Mouse (Mus musculus) olfactory bulb, adult 2 months (tissue): Measurements from ENCODE around the gene Caml. TPM values are rescaled to one million over a fixed set of nuclear protein-coding genes. Genes with fewer than 3 reads are reported as not detected.

ENCODE experiments used
- H3K27ac ChIP-seq: fragments of 200-500 bp; 2 replicates; pipeline ENCODE4 v1.5.1; 2012; ENCODE audit warnings: low read depth, low read length; ENCODE audit not compliant: insufficient read depth
- H3K4me1 ChIP-seq: fragments of 200-500 bp; 2 replicates; pipeline ENCODE4 v1.6.1; 2012; ENCODE audit warnings: low read length; ENCODE audit not compliant: control insufficient read depth, insufficient read depth
- H3K4me3 ChIP-seq: fragments of 200-500 bp; 2 replicates; pipeline ENCODE4 v1.5.1; 2012; ENCODE audit warnings: mild to moderate bottlenecking, low read depth, low read length, moderate library complexity; ENCODE audit not compliant: insufficient read depth
- CTCF ChIP-seq: fragments of 200-500 bp; IDR thresholded peaks from 2 replicates; pipeline ENCODE4 v1.5.1; 2012; ENCODE audit warnings: low read depth, mild to moderate bottlenecking, low read length, moderate library complexity; ENCODE audit not compliant: insufficient read depth
- POLR2A ChIP-seq: fragments of 200-500 bp; IDR thresholded peaks from 2 replicates; pipeline ENCODE4 v1.6.1; 2012; ENCODE audit warnings: mild to moderate bottlenecking, low read depth, low read length, moderate library complexity; ENCODE audit not compliant: insufficient read depth
- WGBS: fragments of 180-500 bp; shearing (Covaris S2); methylation state at CpG from one replicate; pipeline ENCODE4 v1.1.7; 2018; 5-methylcytosine and 5-hydroxymethylcytosine counted together
- polyA plus RNA-seq: library from polyadenylated mRNA; stranded (reverse); fragments of >200 nt; gene quantifications from 2 replicates; pipeline ENCODE4 v1.2.4, GENCODE M21; 2012; ENCODE audit warnings: low replicate concordance; ENCODE audit not compliant: missing spikeins, insufficient read depth, insufficient read length

The Caml gene
- polyA plus RNA-seq, 1 experiment: not detected

DNA sequence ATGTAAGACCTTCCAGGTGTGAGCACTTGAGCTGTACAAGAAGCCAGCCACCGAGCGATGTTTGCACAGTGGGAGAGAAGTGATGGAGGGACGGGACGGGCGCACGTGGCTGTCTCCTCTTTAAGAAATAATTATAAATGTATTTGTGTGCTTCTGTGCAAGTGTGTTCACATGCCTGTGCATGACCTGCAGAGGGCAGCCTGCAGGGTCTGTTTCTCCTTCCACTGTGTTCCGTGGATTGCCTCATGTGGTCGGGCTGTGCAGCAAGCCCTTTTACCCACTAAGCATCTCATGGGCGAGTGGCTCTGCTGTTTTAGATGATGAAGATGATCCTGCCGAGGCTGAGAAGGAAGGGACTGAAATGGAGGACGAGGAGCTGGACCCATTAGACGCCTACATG, 27.3 kb downstream of the Caml start:
- Histone ChIP-seq H3K4me1 (no peaks in the 10 kb centered on the region), H3K4me3 (no peak overlapping the region), H3K27ac (no peak overlapping the region)
- WGBS: 79% methylated on average over 12 of the region's 12 CpGs
- TF ChIP-seq POLR2A (no peak), CTCF (no peak)

DNA sequence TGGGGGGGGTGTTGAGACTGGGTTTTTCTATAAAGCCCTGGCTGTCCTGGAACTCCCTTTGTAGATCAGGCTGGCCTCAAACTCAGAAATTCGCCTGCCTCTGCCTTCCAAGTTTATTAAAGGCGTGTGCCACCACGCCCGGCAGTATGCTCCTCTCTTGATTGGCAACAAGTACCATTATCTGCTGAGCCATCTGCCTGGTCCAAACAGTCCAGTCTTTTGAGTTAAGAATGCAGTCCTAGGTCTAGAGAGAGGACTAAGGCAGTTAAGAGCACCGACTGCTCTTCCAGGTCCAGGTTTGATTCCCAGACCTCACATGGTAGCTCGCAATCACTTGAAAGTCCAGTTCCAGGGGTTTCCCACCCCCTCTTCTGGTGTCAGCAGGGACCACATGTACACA, 28.2 kb downstream of the Caml start:
- Histone ChIP-seq H3K4me1 (no peaks in the 10 kb centered on the region), H3K27ac (no peak overlapping the region), H3K4me3 (no peak overlapping the region)
- TF ChIP-seq CTCF (no peak), POLR2A (no peak)
- WGBS: 93% methylated on average over 6 of the region's 6 CpGs

DNA sequence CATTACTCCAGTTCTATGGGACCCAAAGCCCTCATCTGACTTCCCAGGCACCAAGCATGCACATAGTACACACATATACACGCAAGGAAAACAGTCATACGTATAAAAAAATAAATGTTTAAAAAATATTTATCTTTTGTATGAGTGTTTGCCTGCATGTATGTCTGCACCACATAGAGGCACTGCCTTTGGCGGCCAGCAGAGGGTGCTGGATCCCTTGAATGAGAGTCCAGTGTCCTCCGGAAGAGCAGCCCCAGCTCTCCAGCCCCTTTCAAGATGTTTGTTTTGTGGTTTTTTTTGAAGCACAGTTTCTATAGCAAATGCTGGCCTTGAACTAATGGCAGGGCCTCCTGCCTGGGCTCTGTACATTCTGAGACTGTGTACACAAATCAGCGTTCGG, 45.7 kb downstream of the Caml start:
- TF ChIP-seq POLR2A: no peak
- TF ChIP-seq CTCF: peak; percentile 25; the same call in 1 of the 2 replicates
- WGBS: 80% methylated on average over 6 of the region's 6 CpGs

DNA sequence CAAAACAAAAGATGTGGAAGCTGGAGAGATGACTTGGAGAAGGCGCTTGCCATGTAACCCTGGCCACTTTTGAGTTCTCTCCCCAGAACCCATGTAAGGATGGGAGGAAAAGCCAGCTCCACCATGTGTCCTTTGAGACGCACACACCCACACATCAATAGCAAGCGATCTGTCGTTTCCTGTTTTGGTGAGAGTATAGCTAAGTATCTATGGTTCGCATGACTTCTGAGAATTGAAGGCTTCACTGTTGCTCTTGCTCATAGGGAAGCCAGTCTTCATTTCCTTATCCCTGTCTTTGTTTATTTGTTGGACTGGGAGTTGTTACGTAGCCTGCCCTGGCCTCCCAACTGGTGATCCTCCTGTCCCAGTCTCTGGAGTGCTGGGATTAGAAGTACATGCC, 49.9 kb downstream of the Caml start:
- H3K27ac ChIP-seq: no peak overlapping the region
- 93% methylated on average over 6 of the region's 6 CpGs for WGBS
- no peak for TF ChIP-seq POLR2A
- no peak for TF ChIP-seq CTCF
- H3K4me1 ChIP-seq: no peaks in the 10 kb centered on the region
- no peak overlapping the region for H3K4me3 ChIP-seq

More for the DNA sequence above, 45.7 kb downstream of the Caml start:
- Histone ChIP-seq H3K4me1 (no peaks in the 10 kb centered on the region), H3K4me3 (no peak overlapping the region), H3K27ac (no peak overlapping the region)

DNA sequence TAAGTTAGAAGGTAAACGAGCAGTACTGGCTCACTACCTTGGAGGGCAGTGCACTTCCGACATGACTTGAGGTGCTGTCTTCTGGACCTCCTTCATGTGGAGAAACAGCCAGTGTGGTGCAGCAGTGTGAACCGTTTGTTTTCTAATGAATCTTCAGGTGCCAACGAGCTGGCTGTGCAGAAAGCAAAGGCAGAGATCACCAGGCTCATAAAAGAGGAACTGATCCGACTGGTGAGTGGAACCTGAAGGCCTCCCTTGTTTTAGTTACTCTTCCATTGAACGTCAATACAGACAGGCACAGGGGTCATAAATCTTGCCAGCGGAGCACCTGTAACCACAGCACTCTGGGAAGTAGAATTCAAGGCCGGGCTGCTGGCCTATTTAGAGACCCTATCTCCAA, 54.6 kb downstream of the Caml start:
- 87% methylated on average over 8 of the region's 8 CpGs for WGBS
- H3K4me1 ChIP-seq: no peaks in the 10 kb centered on the region
- no peak overlapping the region for H3K27ac ChIP-seq
- no peak overlapping the region for H3K4me3 ChIP-seq
- no peak for TF ChIP-seq CTCF
- TF ChIP-seq POLR2A: no peak

Other genes with a start within 250 kb of the Caml start
- not detected in 2 replicates for gene Slc34a1, start 224.8 kb upstream of the Caml start, polyA plus RNA-seq
- gene Pfn3, start 207.8 kb upstream of the Caml start, polyA plus RNA-seq: not detected in 2 replicates
- gene F12, start 196.2 kb upstream of the Caml start, polyA plus RNA-seq: not detected in 2 replicates
- gene Grk6, start 177.9 kb upstream of the Caml start, polyA plus RNA-seq: 128 TPM in 1 of 2 replicates, not detected in the other
- not detected in 2 replicates for gene Prr7, start 158.7 kb upstream of the Caml start, polyA plus RNA-seq
- gene Dbn1, start 134.9 kb upstream of the Caml start, polyA plus RNA-seq: not detected in 2 replicates
- gene Pdlim7, start 109.3 kb upstream of the Caml start, polyA plus RNA-seq: not detected in 2 replicates
- gene Dok3, start 93.7 kb upstream of the Caml start, polyA plus RNA-seq: not detected in 2 replicates
- not detected in 2 replicates for gene Ddx41, start 86.3 kb upstream of the Caml start, polyA plus RNA-seq
- gene Fam193b, start 51.9 kb upstream of the Caml start, polyA plus RNA-seq: 63.4 TPM in 1 of 2 replicates, not detected in the other
- gene Tmed9, start 49.3 kb upstream of the Caml start, polyA plus RNA-seq: not detected in 2 replicates
- gene B4galt7, start 23.1 kb upstream of the Caml start, polyA plus RNA-seq: not detected in 2 replicates
- gene Ddx46, start 12.0 kb downstream of the Caml start, polyA plus RNA-seq: 79.2 and 81.5 TPM in 2 replicates
- 98.5 TPM in 1 of 2 replicates, not detected in the other for gene B230219D22Rik, start 70.1 kb downstream of the Caml start, polyA plus RNA-seq
- 351 TPM in 1 of 2 replicates, not detected in the other for gene Txndc15, start 91.6 kb downstream of the Caml start, polyA plus RNA-seq
- not detected in 2 replicates for gene Pcbd2, start 104.4 kb downstream of the Caml start, polyA plus RNA-seq
- not detected in 2 replicates for gene Catsper3, start 161.6 kb downstream of the Caml start, polyA plus RNA-seq
- not detected in 2 replicates for gene Pitx1, start 213.2 kb downstream of the Caml start, polyA plus RNA-seq